Mouse (Mus musculus): ENCODE data around the gene Ano1. TPM values are rescaled to one million over a fixed set of nuclear protein-coding genes. Genes with fewer than 3 reads are reported as not detected.

The Ano1 gene
- polyA plus RNA-seq, 1 experiment from 2014 or later, result 9.0 TPM

- no peak for ATAC-seq
- TF ChIP-seq CTCF (IDR thresholded peaks at IDR 0.05; ENCODE audit: low read depth), result no peak
- Histone ChIP-seq H3K4me1 (replicated peaks; ENCODE audit: control insufficient read depth, insufficient read depth, low read length) (0 out of 2 replicates have a peak, but pooled peaks cover 7% of the 10 kb centered on the region), H3K27me3 (replicated peaks; ENCODE audit: control insufficient read depth, insufficient read depth, low read length) (no peaks in the 10 kb centered on the region), H3K9me3 (ENCODE audit: control insufficient read depth) (no peaks in the 10 kb centered on the region), H3K4me3 (ENCODE audit: low read depth, low read length) (no peak overlapping the region), H3K9ac (ENCODE audit: low read depth, low read length) (no peak overlapping the region), H3K4me2 (replicated peaks; ENCODE audit: low read depth) (no peak overlapping the region), H3K27ac (ENCODE audit: low read depth, low read length) (no peak overlapping the region), H3K36me3 (ENCODE audit: control insufficient read depth, insufficient read depth) (no peaks in the 10 kb centered on the region)
- WGBS, result 75% methylated on average over 4 of the region's 4 CpGs
Observed at GRCm38 (mm10) chr7:144612829-144613228, 138.9 kb downstream of the Ano1 start.

- WGBS, result 51% methylated on average over 4 of the region's 4 CpGs
- Histone ChIP-seq H3K4me1 (replicated peaks; ENCODE audit: control insufficient read depth, insufficient read depth, low read length) (0 out of 2 replicates have a peak, but pooled peaks cover 7% of the 10 kb centered on the region), H3K9ac (ENCODE audit: low read depth, low read length) (no peak overlapping the region), H3K27me3 (replicated peaks; ENCODE audit: control insufficient read depth, insufficient read depth, low read length) (no peaks in the 10 kb centered on the region), H3K4me3 (ENCODE audit: low read depth, low read length) (no peak overlapping the region), H3K27ac (ENCODE audit: low read depth, low read length) (no peak overlapping the region), H3K4me2 (replicated peaks; ENCODE audit: low read depth) (no peak overlapping the region), H3K9me3 (ENCODE audit: control insufficient read depth) (no peaks in the 10 kb centered on the region), H3K36me3 (ENCODE audit: control insufficient read depth, insufficient read depth) (no peaks in the 10 kb centered on the region)
- TF ChIP-seq CTCF (IDR thresholded peaks at IDR 0.05; ENCODE audit: low read depth), result no peak
- no peak for ATAC-seq
Observed at GRCm38 (mm10) chr7:144612351-144612750, 139.4 kb downstream of the Ano1 start.

- Histone ChIP-seq H3K27ac (ENCODE audit: low read depth, low read length) (no peak overlapping the region), H3K9me3 (ENCODE audit: control insufficient read depth) (no peaks in the 10 kb centered on the region), H3K36me3 (ENCODE audit: control insufficient read depth, insufficient read depth) (no peaks in the 10 kb centered on the region), H3K4me3 (ENCODE audit: low read depth, low read length) (no peak overlapping the region), H3K27me3 (replicated peaks; ENCODE audit: control insufficient read depth, insufficient read depth, low read length) (no peaks in the 10 kb centered on the region), H3K9ac (ENCODE audit: low read depth, low read length) (no peak overlapping the region), H3K4me1 (replicated peaks; ENCODE audit: control insufficient read depth, insufficient read depth, low read length) (0 out of 2 replicates have a peak, but pooled peaks cover 7% of the 10 kb centered on the region), H3K4me2 (replicated peaks; ENCODE audit: low read depth) (no peak overlapping the region)
- 84% methylated on average over 16 of the region's 16 CpGs for WGBS
- ATAC-seq, result no peak
- no peak for TF ChIP-seq CTCF (IDR thresholded peaks at IDR 0.05; ENCODE audit: low read depth)
Observed at GRCm38 (mm10) chr7:144611595-144611994, 140.2 kb downstream of the Ano1 start.

GRCm38 (mm10) chr7:144609568-144609967, 142.2 kb downstream of the Ano1 start:
- H3K9ac ChIP-seq (ENCODE audit: low read depth, low read length), result no peak overlapping the region
- no peak overlapping the region for H3K4me3 ChIP-seq (ENCODE audit: low read depth, low read length)
- ATAC-seq, result no peak
- TF ChIP-seq CTCF (IDR thresholded peaks at IDR 0.05; ENCODE audit: low read depth), result no peak
- H3K36me3 ChIP-seq (ENCODE audit: control insufficient read depth, insufficient read depth), result no peaks in the 10 kb centered on the region
- H3K27me3 ChIP-seq (replicated peaks; ENCODE audit: control insufficient read depth, insufficient read depth, low read length), result no peaks in the 10 kb centered on the region
- H3K9me3 ChIP-seq (ENCODE audit: control insufficient read depth), result no peaks in the 10 kb centered on the region
- WGBS, result 75% methylated on average over 7 of the region's 7 CpGs
- H3K27ac ChIP-seq (ENCODE audit: low read depth, low read length), result no peak overlapping the region
- H3K4me1 ChIP-seq (replicated peaks; ENCODE audit: control insufficient read depth, insufficient read depth, low read length), result 0 out of 2 replicates have a peak, but pooled peaks cover 7% of the 10 kb centered on the region
- H3K4me2 ChIP-seq (replicated peaks; ENCODE audit: low read depth), result no peak overlapping the region

GRCm38 (mm10) chr7:144607862-144608261, 143.9 kb downstream of the Ano1 start:
- peak; percentile 44; the same call in 1 of the 2 replicates for TF ChIP-seq CTCF (IDR thresholded peaks at IDR 0.05; ENCODE audit: low read depth)
- 89% methylated on average over 15 of the region's 15 CpGs for WGBS
- H3K9ac ChIP-seq (ENCODE audit: low read depth, low read length), result no peak overlapping the region

GRCm38 (mm10) chr7:144604735-144605134, 147.0 kb downstream of the Ano1 start:
- Histone ChIP-seq H3K4me2 (replicated peaks; ENCODE audit: low read depth) (no peak overlapping the region), H3K9ac (ENCODE audit: low read depth, low read length) (no peak overlapping the region), H3K9me3 (ENCODE audit: control insufficient read depth) (no peaks in the 10 kb centered on the region), H3K27ac (ENCODE audit: low read depth, low read length) (no peak overlapping the region), H3K4me1 (replicated peaks; ENCODE audit: control insufficient read depth, insufficient read depth, low read length) (no peaks in the 10 kb centered on the region), H3K27me3 (replicated peaks; ENCODE audit: control insufficient read depth, insufficient read depth, low read length) (no peaks in the 10 kb centered on the region), H3K36me3 (ENCODE audit: control insufficient read depth, insufficient read depth) (no peaks in the 10 kb centered on the region; the same call in 1 of the 2 replicates), H3K4me3 (ENCODE audit: low read depth, low read length) (no peak overlapping the region)
- ATAC-seq, result no peak
- TF ChIP-seq CTCF (IDR thresholded peaks at IDR 0.05; ENCODE audit: low read depth), result no peak
- 29% methylated on average over 4 of the region's 4 CpGs for WGBS

More at GRCm38 (mm10) chr7:144607862-144608261, 143.9 kb downstream of the Ano1 start:
- Histone ChIP-seq H3K4me3 (ENCODE audit: low read depth, low read length) (no peak overlapping the region), H3K4me2 (replicated peaks; ENCODE audit: low read depth) (no peak overlapping the region), H3K4me1 (replicated peaks; ENCODE audit: control insufficient read depth, insufficient read depth, low read length) (no peaks in the 10 kb centered on the region), H3K9me3 (ENCODE audit: control insufficient read depth) (no peaks in the 10 kb centered on the region), H3K36me3 (ENCODE audit: control insufficient read depth, insufficient read depth) (no peaks in the 10 kb centered on the region; the same call in 1 of the 2 replicates), H3K27ac (ENCODE audit: low read depth, low read length) (no peak overlapping the region), H3K27me3 (replicated peaks; ENCODE audit: control insufficient read depth, insufficient read depth, low read length) (no peaks in the 10 kb centered on the region)
- no peak for ATAC-seq

- Histone ChIP-seq H3K9ac (ENCODE audit: low read depth, low read length) (no peak overlapping the region), H3K4me1 (replicated peaks; ENCODE audit: control insufficient read depth, insufficient read depth, low read length) (no peaks in the 10 kb centered on the region), H3K27me3 (replicated peaks; ENCODE audit: control insufficient read depth, insufficient read depth, low read length) (no peaks in the 10 kb centered on the region), H3K9me3 (ENCODE audit: control insufficient read depth) (no peaks in the 10 kb centered on the region), H3K36me3 (ENCODE audit: control insufficient read depth, insufficient read depth) (no peaks in the 10 kb centered on the region; the same call in 1 of the 2 replicates), H3K27ac (ENCODE audit: low read depth, low read length) (no peak overlapping the region), H3K4me2 (replicated peaks; ENCODE audit: low read depth) (no peak overlapping the region), H3K4me3 (ENCODE audit: low read depth, low read length) (no peak overlapping the region)
- WGBS, result 93% methylated on average over 2 of the region's 2 CpGs
- no peak for TF ChIP-seq CTCF (IDR thresholded peaks at IDR 0.05; ENCODE audit: low read depth)
- no peak for ATAC-seq
Observed at GRCm38 (mm10) chr7:144604291-144604690, 147.5 kb downstream of the Ano1 start.
